Mouse (Mus musculus) G1E-ER4 (cell line): ENCODE data around the gene Rgl3. TPM values are rescaled to one million over a fixed set of nuclear protein-coding genes. Genes with fewer than 3 reads are reported as not detected.

Experiments
- GATA1 ChIP-seq: IDR thresholded peaks from one replicate; pipeline ENCODE4 v1.8.0; 2012; ENCODE audit warnings: low read length, inconsistent platforms
- polyA plus RNA-seq: library from polyadenylated mRNA; stranded (reverse); fragments of >175 nt; gene quantifications from 2 replicates; pipeline ENCODE4 v1.2.3, GENCODE M21; 2012

Rgl3 gene
- polyA plus RNA-seq, 1 experiment = not detected

GRCm38 (mm10) chr9:21996178-21996867 lies 7.1 kb upstream of the Rgl3 start:
- no peak for TF ChIP-seq GATA1

GRCm38 (mm10) chr9:21992227-21992626 lies 3.0 kb upstream of the Rgl3 start:
- TF ChIP-seq GATA1 = no peak

DNA sequence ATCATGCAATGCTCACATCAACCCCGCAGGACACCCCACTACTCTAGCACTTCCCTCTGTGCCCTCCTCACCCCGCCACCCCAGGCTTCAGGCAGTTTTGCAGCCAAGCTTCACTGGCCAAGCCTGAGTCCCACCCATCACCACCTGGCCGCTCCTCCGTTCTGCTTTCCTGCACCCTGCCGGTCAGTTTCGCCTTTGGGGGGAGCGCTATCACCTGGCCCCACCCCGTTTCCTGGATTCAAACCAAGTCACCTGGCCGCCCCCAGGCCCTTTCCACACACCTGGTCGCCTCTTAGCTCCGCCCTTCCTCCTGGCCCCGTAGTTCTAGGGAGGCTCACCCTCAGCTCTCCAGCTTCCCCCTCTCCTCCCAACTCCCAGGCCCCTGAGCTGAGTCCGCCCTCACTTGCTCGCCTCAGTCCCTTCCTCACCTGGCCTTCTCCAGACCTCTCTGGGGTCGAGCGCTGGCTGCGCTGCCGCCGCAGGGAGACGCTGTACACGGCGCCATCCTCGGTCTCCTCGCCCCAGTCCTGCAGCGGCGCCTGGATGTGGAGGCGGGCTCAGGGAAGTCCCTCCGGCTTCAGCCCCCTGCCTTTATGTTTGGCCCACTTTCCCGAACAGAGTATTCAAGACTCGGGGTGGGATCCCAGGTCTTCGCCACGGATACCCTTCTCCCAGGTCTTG lies 685 bp downstream of the Rgl3 start:
- TF ChIP-seq GATA1 = no peak

- TF ChIP-seq GATA1 = no peak
Observed at GRCm38 (mm10) chr9:21987592-21988342, 1.5 kb downstream of the Rgl3 start.

GRCm38 (mm10) chr9:21983911-21984310 lies 5.3 kb downstream of the Rgl3 start:
- TF ChIP-seq GATA1 = no peak

GRCm38 (mm10) chr9:21978398-21979128 lies 10.7 kb downstream of the Rgl3 start:
- TF ChIP-seq GATA1 = no peak

DNA sequence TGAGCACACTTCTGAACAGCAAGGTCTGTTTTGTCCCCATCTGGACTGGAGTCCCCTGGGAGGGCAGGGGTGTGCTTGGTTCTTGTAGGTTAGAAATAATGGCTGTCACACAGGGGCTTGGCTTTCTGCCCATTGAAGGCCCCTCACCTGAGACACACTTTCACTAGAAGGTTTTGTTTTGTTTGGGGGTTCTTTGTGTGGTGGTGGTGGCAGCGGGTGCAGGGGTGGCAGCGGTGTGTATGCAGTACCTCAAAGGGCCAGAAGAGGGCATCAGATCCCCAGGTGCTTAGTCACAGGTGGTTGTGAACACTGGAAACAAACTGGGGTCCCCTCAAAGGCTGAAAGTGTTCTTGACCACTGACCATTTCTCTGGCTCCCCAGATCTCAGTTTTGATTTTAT lies 11.3 kb downstream of the Rgl3 start:
- TF ChIP-seq GATA1 = no peak

DNA sequence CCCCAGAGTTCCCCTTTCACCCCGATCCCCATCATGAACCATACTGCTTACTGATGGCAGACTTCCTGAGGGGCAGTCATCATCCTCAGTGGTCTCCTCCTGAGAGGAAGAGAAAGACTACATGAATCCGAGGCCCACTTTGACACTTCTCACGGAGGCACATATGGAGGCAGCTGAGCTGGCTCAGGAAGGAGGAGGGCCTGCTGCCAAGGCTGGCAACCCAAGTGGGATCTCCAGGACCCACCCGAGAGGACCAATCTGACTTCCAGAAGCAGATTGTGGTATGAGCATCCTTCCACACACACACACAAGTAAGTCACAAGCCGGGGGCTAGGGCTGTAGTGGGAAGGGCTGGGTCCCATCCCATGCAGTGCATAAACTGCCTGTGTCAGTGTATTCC lies 11.9 kb downstream of the Rgl3 start:
- TF ChIP-seq GATA1 = no peak

DNA sequence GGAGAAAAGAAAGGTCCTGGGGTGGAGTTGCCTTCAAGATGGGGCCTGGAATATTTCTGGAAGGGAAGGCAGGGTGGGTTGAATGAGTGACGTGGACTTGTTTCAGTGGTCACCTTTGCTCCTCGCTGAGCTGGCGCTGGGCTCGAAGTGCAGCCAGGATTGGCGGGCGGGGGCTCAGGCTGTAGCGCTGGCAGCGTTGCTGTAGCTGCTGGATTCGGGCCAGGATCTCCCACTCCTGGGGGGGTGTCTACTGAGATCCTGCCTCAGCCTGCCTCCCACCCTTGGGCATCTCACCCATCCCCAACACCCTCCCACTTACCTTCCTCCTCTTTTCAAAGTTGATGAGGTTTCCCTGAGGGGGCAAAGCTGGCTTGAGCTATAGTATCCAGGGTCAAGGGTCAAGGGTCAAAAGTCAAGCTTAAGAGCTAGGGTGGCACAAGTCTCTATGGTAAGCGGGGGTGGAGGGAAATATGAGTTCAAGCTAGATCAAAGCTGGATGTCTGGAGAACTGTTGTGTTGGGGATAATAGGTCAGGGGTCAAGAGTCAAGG lies 12.5 kb downstream of the Rgl3 start:
- TF ChIP-seq GATA1 = no peak

DNA sequence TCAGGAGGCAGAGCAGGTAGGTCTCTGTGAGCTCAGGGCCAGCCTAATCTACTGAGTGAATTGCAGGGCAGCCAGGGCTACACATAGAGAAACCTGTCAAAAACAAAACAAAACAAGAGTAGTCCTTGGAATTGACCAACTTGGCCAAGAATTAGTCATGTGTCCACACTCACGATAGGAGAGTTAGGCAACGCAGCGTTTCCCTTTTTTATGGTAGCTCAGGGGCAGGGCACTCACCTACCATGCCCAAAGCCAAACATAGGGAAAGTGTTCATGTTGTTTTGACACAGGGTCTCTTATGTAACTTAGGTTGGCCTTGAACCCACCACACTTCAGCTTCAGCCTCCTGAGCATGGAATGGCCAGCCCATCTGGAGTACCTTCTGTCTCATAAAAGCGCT lies 19.9 kb downstream of the Rgl3 start:
- no peak for TF ChIP-seq GATA1

GRCm38 (mm10) chr9:21968883-21969282 lies 20.4 kb downstream of the Rgl3 start:
- no peak for TF ChIP-seq GATA1

DNA sequence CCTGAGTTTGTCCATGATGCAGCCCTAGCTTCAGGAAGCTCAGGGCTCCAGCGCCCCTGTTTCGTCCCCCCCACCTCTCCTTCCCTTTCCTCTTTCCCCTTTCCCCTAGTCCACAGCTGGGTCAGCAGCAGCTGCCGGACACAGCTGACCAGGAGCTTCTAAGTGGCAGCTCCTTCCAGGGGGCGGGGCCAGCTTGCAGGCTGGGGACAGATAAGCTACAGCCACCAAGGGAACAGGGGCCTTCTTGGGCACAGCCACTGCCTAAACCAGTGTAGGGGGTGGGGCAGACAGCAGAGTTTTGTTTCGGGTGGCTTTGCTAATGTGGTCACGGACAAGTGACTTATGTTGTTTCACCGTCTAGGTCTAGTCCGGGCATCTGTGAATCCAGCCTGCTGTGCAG lies 25.8 kb downstream of the Rgl3 start, which contains the start of gene Epor:
Epor (minus strand) TSS at position 90 of the 400 bp plus-strand sequence.
- TF ChIP-seq GATA1 = no peak

DNA sequence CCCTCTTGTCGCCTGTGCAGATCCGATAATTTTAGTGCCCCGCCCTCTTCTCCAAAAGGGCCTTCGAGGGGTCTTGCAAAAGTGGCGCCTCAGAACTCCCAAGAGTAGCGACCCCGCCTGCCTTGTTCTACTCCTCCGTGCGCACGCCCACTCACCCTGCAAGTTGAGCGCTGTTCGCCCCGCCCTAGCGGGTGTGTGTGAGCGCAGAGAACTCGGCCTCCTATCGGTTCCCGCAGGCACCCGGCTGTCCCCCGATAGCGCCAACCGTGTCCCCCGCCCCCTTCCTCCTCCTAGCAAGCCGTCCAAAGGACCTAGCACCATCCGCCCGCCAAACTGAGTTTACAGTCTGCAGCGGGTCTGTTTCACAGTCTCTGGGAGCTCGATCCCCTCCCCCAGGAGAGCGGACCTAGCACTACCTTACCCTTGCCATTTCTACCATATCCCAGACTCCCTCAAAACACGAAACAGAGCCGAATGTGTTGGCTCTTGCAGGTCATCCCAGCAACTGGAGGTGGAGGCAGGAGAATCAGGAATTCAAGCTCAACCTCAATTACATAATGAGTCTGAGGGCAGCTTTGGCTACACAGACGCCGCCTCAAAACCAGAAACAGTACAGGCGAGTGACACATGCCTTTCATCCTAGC lies 26.7 kb downstream of the Rgl3 start:
- TF ChIP-seq GATA1 = peak; percentile 49

GRCm38 (mm10) chr9:21962010-21962409 lies 27.2 kb downstream of the Rgl3 start:
- TF ChIP-seq GATA1 = no peak
